Mouse (Mus musculus) heart, adult 2 months (tissue): ENCODE data around the gene Grik2.

Experiments
- CTCF ChIP-seq: fragments of 200-600 bp; IDR thresholded peaks from 2 replicates; pipeline ENCODE4 v1.8.1; 2022; ENCODE audit warnings: antibody characterized with exemption, mild to moderate bottlenecking, moderate library complexity
- EP300 ChIP-seq: fragments of 200-500 bp; IDR thresholded peaks from 2 replicates; pipeline ENCODE4 v1.6.1; 2011; ENCODE audit warnings: low read depth, low read length, control low read depth; ENCODE audit not compliant: insufficient read depth
- POLR2A ChIP-seq: fragments of 200-500 bp; IDR thresholded peaks from 2 replicates; pipeline ENCODE4 v1.6.1; 2011; ENCODE audit warnings: mild to moderate bottlenecking, low read depth, low read length, control low read depth; ENCODE audit not compliant: insufficient read depth

DNA sequence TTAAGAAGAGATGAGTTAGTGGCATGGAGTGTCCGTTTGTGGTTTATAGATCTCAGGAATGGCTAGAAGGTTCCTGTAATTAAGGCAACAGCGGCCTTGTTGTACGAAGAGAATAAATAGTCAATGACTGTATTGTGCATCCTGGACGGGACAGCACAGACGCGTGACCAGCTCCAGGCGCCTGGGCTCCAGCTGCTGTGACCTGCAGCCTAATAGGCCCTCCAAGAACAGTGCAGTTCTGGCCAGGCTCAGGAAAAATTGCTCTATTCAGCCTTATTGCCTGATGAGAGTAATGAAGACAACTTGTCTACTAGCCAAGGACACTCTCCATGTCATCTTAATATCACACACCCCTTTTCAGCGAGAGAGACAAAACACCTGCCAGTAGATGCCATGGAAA, 1.8 kb upstream of the Grik2 start:
- no peak for TF ChIP-seq EP300
- TF ChIP-seq CTCF = no peak
- no peak for TF ChIP-seq POLR2A
